Mouse (Mus musculus) lung, embryonic 15.5 days (tissue): ENCODE results near the gene Hlx. TPM values are rescaled to one million over a fixed set of nuclear protein-coding genes. Genes with fewer than 3 reads are reported as not detected.

Experiments used
- ATAC-seq: fragments of 200-750 bp; cut with Nextera tagmentation; 2 replicates; pipeline ENCODE4 v1.8.0; 2017; ENCODE audit warnings: moderate number of reproducible peaks, borderline replicate concordance; ENCODE audit not compliant: low FRiP score, low TSS enrichment; ENCODE audit errors: extremely low read depth
- H3K27ac ChIP-seq: fragments of 300-500 bp; sonication (generic); 2 replicates; pipeline ENCODE4 v1.5.1; 2015; ENCODE audit warnings: moderate library complexity, mild to moderate bottlenecking, inconsistent platforms
- H3K27me3 ChIP-seq: fragments of 300-500 bp; sonication (generic); 2 replicates; pipeline ENCODE4 v1.6.1; 2015; ENCODE audit warnings: inconsistent platforms
- H3K36me3 ChIP-seq: fragments of 300-500 bp; sonication (generic); 2 replicates; pipeline ENCODE4 v1.6.1; 2015; ENCODE audit warnings: inconsistent platforms
- H3K4me1 ChIP-seq: fragments of 300-500 bp; sonication (generic); 2 replicates; pipeline ENCODE4 v1.6.1; 2015; ENCODE audit warnings: inconsistent platforms
- H3K4me2 ChIP-seq: fragments of 300-500 bp; sonication (generic); 2 replicates; pipeline ENCODE4 v1.6.1; 2015; ENCODE audit warnings: inconsistent platforms, mild to moderate bottlenecking, moderate library complexity
- H3K4me3 ChIP-seq: fragments of 300-500 bp; sonication (generic); 2 replicates; pipeline ENCODE4 v1.5.1; 2015; ENCODE audit warnings: mild to moderate bottlenecking, inconsistent platforms
- H3K9ac ChIP-seq: fragments of 300-500 bp; sonication (generic); 2 replicates; pipeline ENCODE4 v1.6.1; 2015; ENCODE audit warnings: inconsistent platforms
- H3K9me3 ChIP-seq: fragments of 300-500 bp; sonication (generic); 2 replicates; pipeline ENCODE4 v1.6.1; 2016; ENCODE audit warnings: inconsistent platforms
- WGBS: fragments of 180-500 bp; shearing (Covaris S2); methylation state at CpG from one replicate; pipeline ENCODE4 v1.1.7; 2015; 5-methylcytosine and 5-hydroxymethylcytosine counted together
- polyA plus RNA-seq: library from polyadenylated mRNA; unstranded; fragments of >200 nt; fragmentation: Nextera tagmentation; extraction: Ambion mirVana; gene quantifications from 2 replicates; pipeline ENCODE4 v1.2.1, GENCODE M21; 2015

Hlx gene
- polyA plus RNA-seq, 1 experiment from 2014 or later: 34.1 TPM

DNA sequence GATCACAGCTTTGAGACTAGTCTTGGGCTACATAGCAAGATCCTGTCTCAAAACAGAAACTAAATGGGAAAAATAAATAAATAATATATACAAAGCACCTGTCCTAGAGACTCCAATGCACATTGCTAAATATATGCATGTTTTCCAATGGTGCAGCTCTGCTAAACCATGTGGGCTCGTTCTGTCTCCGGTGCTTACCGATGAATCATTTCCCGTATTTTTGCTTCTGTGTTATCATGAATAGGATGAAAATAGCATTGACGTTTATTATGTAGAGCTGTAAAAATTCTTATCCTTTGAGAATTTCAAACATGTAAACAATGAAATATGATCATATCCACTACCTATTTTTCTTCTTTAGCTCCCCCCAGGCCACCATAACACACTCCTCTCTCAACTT lies 20.3 kb upstream of the Hlx start:
- Histone ChIP-seq H3K9me3 (no peaks in the 10 kb centered on the region), H3K27ac (no peak overlapping the region), H3K27me3 (no peaks in the 10 kb centered on the region; the same call in 1 of the 2 replicates), H3K4me2 (no peak overlapping the region), H3K36me3 (no peaks in the 10 kb centered on the region), H3K4me3 (no peak overlapping the region), H3K4me1 (peaks cover 14% of the 10 kb centered on the region), H3K9ac (no peak overlapping the region)
- 66% methylated on average over 5 of the region's 5 CpGs for WGBS
- no peak for ATAC-seq

DNA sequence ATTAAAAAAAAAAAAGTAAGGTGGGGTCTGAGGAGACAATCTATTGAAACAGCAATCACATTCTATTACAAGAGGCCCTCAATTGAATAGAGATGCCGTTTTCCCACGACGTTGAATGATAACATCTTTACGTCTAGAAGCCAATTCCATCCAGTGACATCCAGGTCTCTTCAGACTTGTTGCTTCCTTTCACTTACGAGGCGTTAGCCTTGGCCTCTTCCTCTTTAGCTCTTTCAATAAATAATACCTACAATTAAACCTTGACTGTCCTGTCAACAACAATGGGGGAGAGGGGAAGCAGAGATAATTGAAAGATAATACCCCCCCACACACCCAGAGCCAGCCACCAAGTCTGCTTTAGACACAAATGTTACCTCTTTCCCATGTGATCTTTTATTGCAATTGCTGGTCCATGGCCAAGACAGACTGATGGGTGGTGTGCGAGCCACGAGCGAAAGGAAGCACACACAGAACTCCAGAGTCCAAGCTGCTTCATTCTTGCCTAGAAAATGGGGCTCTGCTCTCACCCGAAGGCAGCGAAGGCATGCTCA lies 17.8 kb upstream of the Hlx start:
- Histone ChIP-seq H3K27me3 (no peaks in the 10 kb centered on the region; the same call in 1 of the 2 replicates), H3K4me3 (no peak overlapping the region), H3K9me3 (no peaks in the 10 kb centered on the region), H3K27ac (peak overlapping the region; percentile 82), H3K9ac (no peak overlapping the region), H3K36me3 (no peaks in the 10 kb centered on the region), H3K4me2 (no peak overlapping the region), H3K4me1 (peaks cover 15% of the 10 kb centered on the region)
- 68% methylated on average over 11 of the region's 11 CpGs for WGBS
- no peak for ATAC-seq

DNA sequence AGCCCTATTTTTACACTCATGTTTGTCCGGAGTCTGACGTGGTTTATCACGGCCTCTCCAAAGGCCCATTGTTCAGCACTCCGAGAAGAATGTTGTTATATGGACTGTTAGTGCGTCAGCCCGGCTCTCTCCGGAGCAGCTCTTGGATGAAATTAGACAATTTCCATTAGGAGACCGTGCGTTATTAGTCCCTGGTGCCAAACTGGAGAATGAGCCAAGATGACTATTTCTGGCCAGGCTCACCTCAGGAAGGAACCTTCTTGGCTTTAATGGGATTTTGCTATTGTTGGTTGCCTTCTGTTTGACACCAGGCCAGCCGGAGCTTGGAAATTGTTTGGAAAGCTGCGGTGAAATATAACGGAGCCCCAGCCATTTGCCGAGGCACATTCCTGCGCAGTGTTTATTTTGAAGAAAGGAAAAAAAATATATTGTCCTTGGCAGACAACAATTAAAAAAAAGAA lies 16.3 kb upstream of the Hlx start:
- peak; percentile 78 for ATAC-seq
- peaks cover 7% of the 10 kb centered on the region; the same call in 1 of the 2 replicates for H3K27me3 ChIP-seq
- peak overlapping the region; percentile 82 for H3K27ac ChIP-seq
- peak overlapping the region; percentile 42 for H3K4me2 ChIP-seq
- H3K36me3 ChIP-seq: no peaks in the 10 kb centered on the region
- H3K9me3 ChIP-seq: no peaks in the 10 kb centered on the region
- no peak overlapping the region for H3K9ac ChIP-seq
- H3K4me1 ChIP-seq: peaks cover 23% of the 10 kb centered on the region
- WGBS: 21% methylated on average over 14 of the region's 14 CpGs
- H3K4me3 ChIP-seq: no peak overlapping the region

DNA sequence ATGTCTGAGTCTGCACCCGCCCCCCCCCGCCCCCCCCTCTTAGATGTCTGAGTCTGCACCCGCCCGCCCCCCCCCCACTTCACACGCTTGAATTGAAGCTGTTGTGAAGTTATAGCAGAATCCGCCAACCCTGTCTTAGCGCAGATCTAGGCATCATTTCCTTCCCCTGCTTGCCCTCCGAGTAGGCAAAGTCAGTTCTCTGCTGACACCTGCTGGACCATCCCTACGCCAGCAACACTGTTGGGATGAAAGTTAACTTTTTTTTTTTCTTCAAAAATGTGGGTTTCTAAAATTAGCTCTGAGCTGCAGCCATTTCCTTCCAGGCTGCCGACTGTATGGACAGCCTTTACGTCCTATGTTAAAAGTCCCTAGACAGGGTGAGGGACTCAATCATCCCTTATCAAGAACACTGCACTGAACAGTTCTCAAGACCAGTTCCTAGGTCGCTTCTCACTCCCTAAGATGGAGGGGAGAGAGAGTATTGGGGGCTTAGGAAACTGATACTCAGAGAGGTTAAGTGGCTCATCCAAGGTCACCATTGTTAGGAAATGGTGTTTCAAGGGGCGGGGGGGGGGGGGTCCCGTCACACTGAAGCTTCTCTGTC lies 5.6 kb upstream of the Hlx start:
- no peak overlapping the region for H3K9ac ChIP-seq
- no peaks in the 10 kb centered on the region for H3K36me3 ChIP-seq
- peaks cover 66% of the 10 kb centered on the region for H3K27me3 ChIP-seq
- peak; percentile 55; the same call in 1 of the 2 replicates for ATAC-seq
- no peak overlapping the region for H3K27ac ChIP-seq
- no peak overlapping the region; the same call in 1 of the 2 replicates for H3K4me2 ChIP-seq
- H3K9me3 ChIP-seq: no peaks in the 10 kb centered on the region
- no peak overlapping the region for H3K4me3 ChIP-seq
- 3% methylated on average over 14 of the region's 14 CpGs for WGBS
- peaks cover 22% of the 10 kb centered on the region for H3K4me1 ChIP-seq

DNA sequence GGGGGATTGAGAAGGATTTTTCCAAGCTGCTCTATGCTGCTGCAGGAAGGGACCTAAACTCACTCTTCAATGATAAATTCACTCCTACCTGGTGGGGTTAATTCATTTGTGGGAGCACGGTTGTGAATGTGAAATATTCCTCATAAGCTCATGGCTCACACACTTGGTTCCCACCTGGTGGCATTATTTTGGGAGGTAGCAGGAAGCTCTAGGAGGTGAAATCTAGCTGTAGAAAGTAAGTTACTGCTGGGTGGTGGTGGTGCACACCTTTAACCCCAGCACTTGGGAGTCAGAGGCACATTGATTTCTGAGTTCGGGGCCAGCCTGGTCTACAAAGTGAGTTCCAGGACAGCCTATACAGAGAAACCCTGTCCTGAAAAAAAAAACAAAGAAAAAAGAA lies 4.8 kb upstream of the Hlx start:
- peaks cover 70% of the 10 kb centered on the region for H3K27me3 ChIP-seq
- H3K4me2 ChIP-seq: no peak overlapping the region
- H3K27ac ChIP-seq: no peak overlapping the region
- ATAC-seq: no peak
- H3K9me3 ChIP-seq: no peaks in the 10 kb centered on the region
- WGBS: 43% methylated on average over 2 of the region's 2 CpGs
- no peak overlapping the region for H3K4me3 ChIP-seq
- peaks cover 25% of the 10 kb centered on the region for H3K4me1 ChIP-seq
- no peak overlapping the region for H3K9ac ChIP-seq
- no peaks in the 10 kb centered on the region for H3K36me3 ChIP-seq

DNA sequence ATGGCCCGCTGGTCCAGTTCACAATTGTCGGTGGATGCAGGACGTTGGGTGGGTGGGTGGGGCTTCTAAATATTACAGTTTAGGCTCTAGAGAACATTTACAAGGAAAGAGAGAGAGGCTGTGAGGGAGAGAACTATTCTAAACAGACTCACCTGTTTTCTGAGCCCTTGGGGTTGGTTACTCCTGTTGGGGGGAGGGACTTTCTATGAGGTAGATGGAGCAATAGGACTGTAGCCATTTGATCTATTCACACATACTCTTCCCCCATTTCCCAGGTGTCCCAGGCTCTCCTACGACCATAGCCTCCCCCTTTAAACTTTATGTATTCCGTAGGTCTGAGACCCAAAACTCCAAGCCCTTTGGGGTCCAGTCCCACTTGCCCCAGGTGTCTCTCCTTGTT lies 3.8 kb upstream of the Hlx start:
- Histone ChIP-seq H3K4me1 (peaks cover 25% of the 10 kb centered on the region), H3K9me3 (no peaks in the 10 kb centered on the region), H3K4me3 (no peak overlapping the region), H3K36me3 (no peaks in the 10 kb centered on the region), H3K9ac (no peak overlapping the region), H3K4me2 (no peak overlapping the region), H3K27ac (no peak overlapping the region), H3K27me3 (peaks cover 68% of the 10 kb centered on the region)
- no peak for ATAC-seq
- WGBS: 54% methylated on average over 5 of the region's 5 CpGs

DNA sequence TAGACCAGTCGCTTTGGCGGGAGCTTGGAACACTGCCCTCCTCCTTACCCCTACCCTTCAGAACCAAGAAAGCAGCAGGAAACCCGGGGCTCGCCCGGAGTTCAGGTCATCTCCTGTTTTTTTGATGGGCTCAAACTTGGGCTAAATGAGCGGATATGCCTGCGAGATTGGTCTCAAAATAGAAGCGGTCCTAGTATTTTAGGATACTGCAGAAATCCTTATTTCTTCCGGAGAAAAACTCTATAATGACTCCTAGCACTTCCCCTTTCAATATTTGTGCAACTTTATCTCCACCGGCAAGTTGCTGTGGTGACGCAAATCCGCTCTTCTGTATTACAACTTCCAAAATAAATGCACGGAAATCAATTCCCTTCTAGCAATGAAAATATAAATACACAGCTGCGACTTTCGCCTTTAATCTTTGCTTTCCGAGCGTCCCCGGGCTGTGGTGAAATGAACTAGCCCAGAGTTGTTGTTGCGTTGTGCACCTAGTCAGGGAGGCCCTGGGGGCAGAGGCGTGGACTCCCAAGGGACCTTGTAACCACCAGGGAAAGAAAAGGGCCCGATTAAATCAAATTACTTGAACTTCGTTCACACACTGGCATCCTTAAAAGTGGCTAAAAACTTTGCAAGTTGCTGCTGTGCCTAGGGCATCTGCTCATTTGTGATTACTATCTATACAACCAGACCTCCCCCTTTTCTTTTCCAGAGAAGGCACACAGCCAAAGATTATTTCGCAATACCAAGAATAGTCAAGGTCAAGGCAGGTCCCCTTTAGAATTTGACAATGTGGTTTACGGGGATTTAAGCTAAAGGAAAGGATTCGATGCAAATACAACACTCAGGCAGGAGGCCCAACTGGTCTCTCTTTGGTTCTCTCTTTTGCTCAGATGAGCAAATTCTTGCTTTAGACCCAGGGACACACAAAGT lies 2.8 kb upstream of the Hlx start:
- Histone ChIP-seq H3K9ac (no peak overlapping the region), H3K27ac (peak overlapping the region; percentile 47), H3K4me2 (no peak overlapping the region), H3K27me3 (peaks cover 67% of the 10 kb centered on the region), H3K4me1 (peaks cover 29% of the 10 kb centered on the region), H3K4me3 (no peak overlapping the region), H3K36me3 (no peaks in the 10 kb centered on the region), H3K9me3 (no peaks in the 10 kb centered on the region)
- ATAC-seq: no peak
- WGBS: 28% methylated on average over 25 of the region's 25 CpGs

DNA sequence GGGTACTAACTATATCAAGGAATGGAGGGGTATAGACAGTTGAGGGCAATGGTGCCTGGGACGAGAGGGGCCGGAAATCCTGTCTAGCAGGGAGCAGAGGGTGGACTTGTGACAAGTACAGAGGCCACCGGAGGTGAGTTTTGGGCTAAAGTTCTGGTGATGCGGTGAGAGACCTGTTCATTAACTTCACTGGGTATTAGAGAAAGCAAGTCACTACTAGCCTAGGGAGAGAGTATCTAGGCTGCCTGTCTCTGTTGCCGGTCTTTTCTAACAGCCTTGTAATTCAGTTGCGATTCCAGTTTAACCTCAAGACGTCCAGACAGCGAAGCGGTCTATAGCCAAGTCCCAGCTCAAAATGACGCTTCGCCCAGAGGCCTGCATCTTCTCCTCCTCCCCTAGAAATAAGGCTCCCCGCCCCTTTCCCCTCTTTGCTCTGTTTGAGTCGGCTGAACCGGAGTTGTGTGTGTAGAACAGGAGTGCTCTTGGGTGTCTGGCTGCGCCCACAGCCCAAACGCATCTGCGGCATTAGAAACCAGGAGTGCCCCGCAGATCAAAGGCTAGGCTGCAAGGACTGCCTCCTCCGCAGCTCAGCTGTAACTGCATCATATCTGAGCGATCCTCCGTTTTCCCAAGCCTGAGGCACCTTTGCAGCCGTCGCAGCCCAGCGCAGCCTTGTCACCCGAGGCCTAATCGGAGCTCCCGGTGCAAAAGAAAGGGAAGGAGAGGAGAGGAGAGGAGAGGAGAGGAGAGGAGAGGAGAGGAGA lies 1.8 kb upstream of the Hlx start:
- H3K4me3 ChIP-seq: peak overlapping the region; percentile 6; the same call in 1 of the 2 replicates
- 11% methylated on average over 25 of the region's 27 CpGs for WGBS
- H3K27me3 ChIP-seq: peaks cover 67% of the 10 kb centered on the region
- ATAC-seq: no peak
- H3K4me1 ChIP-seq: peaks cover 35% of the 10 kb centered on the region
- H3K9ac ChIP-seq: no peak overlapping the region
- 0 out of 2 replicates have a peak overlapping the region, but pooled peaks have one; percentile 11 for H3K27ac ChIP-seq
- no peaks in the 10 kb centered on the region for H3K36me3 ChIP-seq
- no peaks in the 10 kb centered on the region for H3K9me3 ChIP-seq
- H3K4me2 ChIP-seq: peak overlapping the region; percentile 84

DNA sequence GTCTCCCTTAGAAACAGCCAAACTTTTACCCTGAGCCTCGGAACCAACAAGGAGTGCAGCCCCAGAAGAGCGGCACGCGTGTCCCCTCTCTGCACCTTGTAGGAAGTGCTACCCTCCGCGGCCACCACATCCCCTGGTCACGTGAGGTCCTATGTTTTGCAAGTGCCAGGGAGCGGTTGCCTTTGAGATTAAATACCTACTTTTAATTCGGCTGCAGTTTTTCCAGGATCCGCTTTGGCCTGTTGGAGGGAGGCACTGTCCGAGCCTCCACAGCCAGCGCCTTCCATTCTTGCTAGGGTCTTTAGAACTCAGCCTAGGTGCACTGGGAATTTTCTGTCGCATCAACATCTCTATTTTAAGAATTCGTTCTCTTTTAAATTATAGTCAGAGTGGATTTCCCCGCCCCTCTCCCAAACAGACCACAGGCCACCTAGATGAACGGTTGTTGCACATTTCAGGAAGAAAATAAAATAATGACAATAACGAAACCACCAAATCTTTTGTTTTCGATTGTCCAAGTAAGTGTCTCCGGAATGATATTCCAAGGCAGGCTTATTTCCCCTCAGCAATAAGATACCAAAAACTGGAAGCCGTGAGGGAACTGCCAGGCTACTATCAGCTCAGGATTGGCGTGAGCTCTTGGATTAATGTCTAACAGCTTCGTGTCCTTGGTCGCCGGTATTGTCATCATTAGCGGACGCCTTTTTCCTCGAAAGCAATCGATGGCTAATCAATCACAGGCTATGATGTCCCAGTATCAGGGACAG lies 1.1 kb upstream of the Hlx start:
- H3K9me3 ChIP-seq: no peaks in the 10 kb centered on the region
- ATAC-seq: no peak
- H3K27ac ChIP-seq: peak overlapping the region; percentile 25; the same call in 1 of the 2 replicates
- WGBS: 12% methylated on average over 28 of the region's 28 CpGs
- peaks cover 37% of the 10 kb centered on the region for H3K4me1 ChIP-seq
- peak overlapping the region; percentile 75 for H3K4me3 ChIP-seq
- H3K36me3 ChIP-seq: no peaks in the 10 kb centered on the region
- H3K27me3 ChIP-seq: peaks cover 64% of the 10 kb centered on the region
- H3K9ac ChIP-seq: peak overlapping the region; percentile 41; the same call in 1 of the 2 replicates
- peak overlapping the region; percentile 84 for H3K4me2 ChIP-seq

DNA sequence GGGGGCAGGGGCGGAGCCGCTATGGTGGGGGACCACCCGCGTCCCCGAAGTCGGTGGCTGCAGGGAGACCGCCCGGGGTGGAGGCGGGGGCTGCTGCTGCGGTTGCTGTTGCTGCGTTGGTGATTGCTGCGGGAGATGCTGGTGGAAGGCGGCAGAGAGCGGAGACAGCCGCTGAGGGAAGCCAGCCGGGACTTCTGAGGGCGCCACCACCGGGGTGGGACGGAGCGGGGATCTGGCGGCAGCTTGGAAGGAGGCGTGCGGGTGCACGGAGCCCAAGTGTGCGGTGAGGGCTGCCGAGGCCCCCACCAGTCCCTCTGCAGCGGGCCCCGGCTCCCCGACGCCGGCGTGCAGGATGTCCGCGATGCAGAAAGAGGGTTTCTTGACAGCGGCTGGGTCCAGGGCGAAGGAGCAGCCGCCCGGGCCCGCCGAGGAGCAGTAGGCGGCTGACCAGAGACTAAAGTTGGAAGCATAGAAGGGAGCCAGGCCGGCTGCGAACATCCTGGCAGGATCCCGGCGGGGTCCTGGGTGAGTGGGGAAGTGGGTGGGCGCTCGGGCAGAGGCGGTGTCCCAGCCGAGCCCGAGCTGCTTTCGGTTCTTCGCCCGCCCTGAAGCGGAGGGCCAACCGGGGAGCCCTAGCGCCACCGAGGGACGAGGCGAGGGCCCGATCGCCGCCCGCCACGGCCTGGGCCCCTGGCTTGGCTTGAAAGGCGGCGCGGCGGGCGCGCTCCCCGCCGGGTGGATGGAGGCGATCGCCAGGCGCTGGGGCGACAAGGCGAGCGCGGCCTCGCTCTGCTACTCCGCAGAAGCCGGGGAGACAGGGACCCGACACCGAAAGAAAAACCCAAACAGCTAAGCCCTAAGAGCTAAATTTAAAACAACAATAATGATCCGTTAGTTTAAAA lies 524 bp downstream of the Hlx start:
- Histone ChIP-seq H3K4me1 (peaks cover 50% of the 10 kb centered on the region), H3K27me3 (peaks cover 73% of the 10 kb centered on the region), H3K9ac (peak overlapping the region; percentile 86), H3K4me2 (peak overlapping the region; percentile 84), H3K27ac (peak overlapping the region; percentile 98), H3K36me3 (no peaks in the 10 kb centered on the region), H3K9me3 (no peaks in the 10 kb centered on the region), H3K4me3 (peak overlapping the region; percentile 75)
- WGBS: under 1% methylated on average over 75 of the region's 85 CpGs
- ATAC-seq: peak; percentile 55
